Mouse (Mus musculus) C2C12 (cell line): ENCODE measurements around the gene Mgll. TPM values are rescaled to one million over a fixed set of nuclear protein-coding genes. Genes with fewer than 3 reads are reported as not detected.

Experiments used
- H3K27me3 ChIP-seq: one replicate; pipeline ENCODE4 v1.6.1; 2011; ENCODE audit not compliant: control insufficient read depth, insufficient read depth, insufficient read length
- H3K36me3 ChIP-seq: one replicate; pipeline ENCODE4 v1.6.1; 2011; ENCODE audit not compliant: control insufficient read depth, insufficient read depth
- H3K4me3 ChIP-seq: one replicate; pipeline ENCODE4 v1.5.1; 2011; ENCODE audit warnings: mild to moderate bottlenecking, control low read depth; ENCODE audit not compliant: poor library complexity, insufficient read depth, severe bottlenecking
- H3K79me2 ChIP-seq: one replicate; pipeline ENCODE4 v1.6.1; 2011; ENCODE audit not compliant: control insufficient read depth, insufficient read depth
- H3K79me3 ChIP-seq: one replicate; pipeline ENCODE4 v1.6.1; 2011; ENCODE audit warnings: low read depth, control low read depth
- H3ac ChIP-seq: one replicate; pipeline ENCODE3; 2011; ENCODE audit warnings: low read depth; ENCODE audit not compliant: control insufficient read depth, insufficient read length
- CEBPB ChIP-seq: IDR thresholded peaks from one replicate; pipeline ENCODE4 v1.6.1; 2011; ENCODE audit warnings: low read depth, mild to moderate bottlenecking, control low read depth, moderate library complexity
- CTCF ChIP-seq: IDR thresholded peaks from one replicate; pipeline ENCODE4 v1.5.1; 2011; ENCODE audit not compliant: control insufficient read depth, insufficient read depth, insufficient read length
- FOSL1 ChIP-seq: IDR thresholded peaks from one replicate; pipeline ENCODE4 v1.8.0; 2011; ENCODE audit warnings: mild to moderate bottlenecking, low read length; ENCODE audit not compliant: poor library complexity, insufficient read depth, severe bottlenecking
- MAX ChIP-seq: IDR thresholded peaks from one replicate; pipeline ENCODE4 v1.6.1; 2011; ENCODE audit warnings: mild to moderate bottlenecking, control low read depth
- MYOD1 ChIP-seq: IDR thresholded peaks from one replicate; pipeline ENCODE4 v1.6.1; 2011; ENCODE audit warnings: low read depth; ENCODE audit not compliant: control insufficient read depth, insufficient read length
- MYOG ChIP-seq: IDR thresholded peaks from one replicate; pipeline ENCODE4 v1.6.1; 2011; ENCODE audit not compliant: control insufficient read depth, insufficient read length; ENCODE audit errors: extremely low read depth
- USF1 ChIP-seq: IDR thresholded peaks from one replicate; pipeline ENCODE4 v1.6.1; 2011; ENCODE audit warnings: low read depth, mild to moderate bottlenecking, control low read depth, moderate library complexity
- polyA plus RNA-seq: library from polyadenylated mRNA; unstranded; fragments of >200 nt; fragmentation: generic; extraction: Trizol; gene quantifications from one replicate; pipeline ENCODE4 v1.2.1, GENCODE M21; 2012; ENCODE audit warnings: missing spikeins

The Mgll gene
- polyA plus RNA-seq, 1 experiment = 1.3 TPM

- Histone ChIP-seq H3K36me3 (no peaks in the 10 kb centered on the region), H3K79me2 (no peaks in the 10 kb centered on the region), H3K27me3 (no peaks in the 10 kb centered on the region), H3K4me3 (no peak overlapping the region), H3ac (no peak overlapping the region), H3K79me3 (no peaks in the 10 kb centered on the region)
- TF ChIP-seq MYOG (no peak), MAX (no peak)
Observed at GRCm38 (mm10) chr6:88803957-88804695, 79.9 kb downstream of the Mgll start.

GRCm38 (mm10) chr6:88804966-88805577, 80.9 kb downstream of the Mgll start:
- TF ChIP-seq CTCF (no peak), CEBPB (no peak), USF1 (no peak), MYOD1 (no peak), MYOG (no peak), FOSL1 (no peak), MAX (no peak)
- no peaks in the 10 kb centered on the region for H3K27me3 ChIP-seq

GRCm38 (mm10) chr6:88809091-88810037, 85.2 kb downstream of the Mgll start:
- H3K79me3 ChIP-seq = no peaks in the 10 kb centered on the region
- H3K79me2 ChIP-seq = no peaks in the 10 kb centered on the region
- no peak for TF ChIP-seq MAX
- no peak for TF ChIP-seq FOSL1
- TF ChIP-seq CTCF = no peak
- no peak for TF ChIP-seq MYOD1
- no peak for TF ChIP-seq MYOG
- no peak for TF ChIP-seq CEBPB
- TF ChIP-seq USF1 = no peak

More at GRCm38 (mm10) chr6:88804966-88805577, 80.9 kb downstream of the Mgll start:
- Histone ChIP-seq H3K79me3 (no peaks in the 10 kb centered on the region), H3K79me2 (no peaks in the 10 kb centered on the region), H3ac (no peak overlapping the region), H3K4me3 (no peak overlapping the region), H3K36me3 (no peaks in the 10 kb centered on the region)

GRCm38 (mm10) chr6:88810291-88810690, 86.1 kb downstream of the Mgll start:
- Histone ChIP-seq H3K79me2 (no peaks in the 10 kb centered on the region), H3ac (no peak overlapping the region), H3K27me3 (no peaks in the 10 kb centered on the region), H3K79me3 (no peaks in the 10 kb centered on the region), H3K4me3 (no peak overlapping the region), H3K36me3 (no peaks in the 10 kb centered on the region)
- TF ChIP-seq MYOD1 (no peak), MYOG (no peak), MAX (no peak), CTCF (no peak), CEBPB (no peak), FOSL1 (no peak), USF1 (no peak)

More at GRCm38 (mm10) chr6:88809091-88810037, 85.2 kb downstream of the Mgll start:
- Histone ChIP-seq H3K4me3 (no peak overlapping the region), H3K36me3 (no peaks in the 10 kb centered on the region), H3K27me3 (no peaks in the 10 kb centered on the region), H3ac (no peak overlapping the region)

GRCm38 (mm10) chr6:88811396-88811795, 87.2 kb downstream of the Mgll start:
- Histone ChIP-seq H3K36me3 (no peaks in the 10 kb centered on the region), H3K79me3 (no peaks in the 10 kb centered on the region), H3ac (no peak overlapping the region), H3K4me3 (no peak overlapping the region), H3K27me3 (no peaks in the 10 kb centered on the region), H3K79me2 (no peaks in the 10 kb centered on the region)
- TF ChIP-seq CTCF (no peak), MYOG (no peak)
